Mouse (Mus musculus) left cerebral cortex, adult 2 months (tissue): ENCODE data around the gene Hist1h3g. TPM values are rescaled to one million over a fixed set of nuclear protein-coding genes. Genes with fewer than 3 reads are reported as not detected.

Source experiments
- DNase-seq, 2 experiments: peaks; one replicate each; pipeline ENCODE4 v3.0.0; 2021 to 2022; ENCODE audit warnings: low spot score in 2 of 2, mixed read lengths in 1 of 2; ENCODE audit errors: extremely low spot score in 1 of 2
- H3K27ac ChIP-seq: fragments of 200-600 bp; 2 replicates; pipeline ENCODE4 v1.8.1; 2022
- H3K4me3 ChIP-seq: fragments of 200-600 bp; 2 replicates; pipeline ENCODE4 v1.8.1; 2022
- CTCF ChIP-seq: fragments of 200-600 bp; IDR thresholded peaks from 2 replicates; pipeline ENCODE4 v1.8.1; 2022; ENCODE audit warnings: antibody characterized with exemption, mild to moderate bottlenecking, moderate library complexity
- intact Hi-C: fragments of 180-260 bp; cut with DNase I; formaldehyde crosslinking; loops from one replicate; pipeline ENCODE4 v1.15.1; 2025
- microRNA-seq, 2 experiments: library from miRNA; unstranded; fragments of <30 nt; microRNA quantifications; one replicate each; pipeline ENCODE4 v1.2.0; 2021
- total RNA-seq, 2 experiments: library from RNA; stranded (reverse); gene quantifications; 2 replicates each; pipeline ENCODE4 v1.2.3; 2021

Gene Hist1h3g
- total RNA-seq, 2 experiments from 2014 or later: 2.6 to 5.1 TPM

- peak overlapping the region; percentile 80 for H3K27ac ChIP-seq
- TF ChIP-seq CTCF: no peak
- DNase-seq: no peak
- peak overlapping the region; percentile 42 for H3K4me3 ChIP-seq
- intact Hi-C loops: no loop called here
These were observed 41.2 kb downstream of the Hist1h3g start for GRCm38 (mm10) chr13:23576351-23576881.

DNA sequence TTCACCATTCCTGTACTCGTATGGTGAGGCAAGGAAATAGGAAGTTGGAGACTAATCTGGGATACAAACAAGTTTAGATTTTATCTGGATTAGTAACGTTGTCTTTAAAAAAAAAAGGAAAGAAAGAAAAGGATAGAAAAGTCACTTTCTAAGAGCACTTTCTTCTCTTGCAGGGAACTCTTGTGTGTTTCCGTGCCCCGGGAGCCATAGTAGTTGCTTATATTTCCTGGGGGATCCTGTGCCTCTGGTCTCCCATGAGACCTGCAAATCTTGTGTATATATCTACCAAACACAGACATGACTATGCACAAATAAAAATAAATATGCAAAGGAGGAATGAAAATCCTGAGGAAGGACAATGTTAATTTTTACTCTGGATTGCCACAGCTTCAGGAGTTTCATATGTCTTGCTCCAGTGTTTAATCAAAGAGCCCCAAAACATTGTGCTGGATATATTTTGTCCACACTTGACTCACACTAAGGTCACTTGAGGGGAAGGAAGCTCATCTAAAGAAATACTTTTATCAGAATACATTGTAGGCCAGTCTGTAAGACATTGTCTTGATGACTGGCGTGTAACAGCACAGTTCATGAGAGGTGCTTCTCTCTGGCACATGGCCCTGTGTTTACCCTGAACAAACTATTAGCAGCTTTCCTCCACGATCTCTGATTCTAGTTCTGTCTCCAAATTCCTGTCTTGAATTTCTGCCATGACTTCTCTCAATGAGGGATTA is 41.9 kb downstream of the Hist1h3g start:
- intact Hi-C loops: no loop called here
- DNase-seq: no peak
- TF ChIP-seq CTCF: no peak
- no peak overlapping the region for H3K27ac ChIP-seq
- H3K4me3 ChIP-seq: no peak overlapping the region

- intact Hi-C loops: no loop called here
- no peak for DNase-seq
- no peak overlapping the region for H3K4me3 ChIP-seq
- H3K27ac ChIP-seq: no peak overlapping the region
- TF ChIP-seq CTCF: no peak
These were observed 42.6 kb downstream of the Hist1h3g start for GRCm38 (mm10) chr13:23577835-23578234.

GRCm38 (mm10) chr13:23581408-23582218 is 46.4 kb downstream of the Hist1h3g start, which contains the start of gene Hist1h4d:
TSS of gene Hist1h4d (plus strand) at chr13:23581598.
- Histone ChIP-seq H3K4me3 (peak within 1 kb of the TSS; percentile 76), H3K27ac (peak within 1 kb of the TSS; percentile 80)
- no peak for TF ChIP-seq CTCF
- peak; percentile 96 to 97 for DNase-seq
- intact Hi-C loops: loop anchor here (2.0 to 10.0 kb wide), 5 partner anchors 116 to 1864 kb away; partner anchors contain the start of genes Hist1h1a, Hist1h1b, Hist1h1t and Hist1h2ai

GRCm38 (mm10) chr13:23582219-23583056 is 47.2 kb downstream of the Hist1h3g start:
- peak overlapping the region; percentile 76 for H3K4me3 ChIP-seq
- DNase-seq: no peak
- H3K27ac ChIP-seq: peak overlapping the region; percentile 80
- TF ChIP-seq CTCF: no peak
- intact Hi-C loops: loop anchor here (2.0 to 10.0 kb wide), 5 partner anchors 115 to 1865 kb away; partner anchors contain the start of genes Hist1h1a, Hist1h1b, Hist1h1t and Hist1h2ai

DNA sequence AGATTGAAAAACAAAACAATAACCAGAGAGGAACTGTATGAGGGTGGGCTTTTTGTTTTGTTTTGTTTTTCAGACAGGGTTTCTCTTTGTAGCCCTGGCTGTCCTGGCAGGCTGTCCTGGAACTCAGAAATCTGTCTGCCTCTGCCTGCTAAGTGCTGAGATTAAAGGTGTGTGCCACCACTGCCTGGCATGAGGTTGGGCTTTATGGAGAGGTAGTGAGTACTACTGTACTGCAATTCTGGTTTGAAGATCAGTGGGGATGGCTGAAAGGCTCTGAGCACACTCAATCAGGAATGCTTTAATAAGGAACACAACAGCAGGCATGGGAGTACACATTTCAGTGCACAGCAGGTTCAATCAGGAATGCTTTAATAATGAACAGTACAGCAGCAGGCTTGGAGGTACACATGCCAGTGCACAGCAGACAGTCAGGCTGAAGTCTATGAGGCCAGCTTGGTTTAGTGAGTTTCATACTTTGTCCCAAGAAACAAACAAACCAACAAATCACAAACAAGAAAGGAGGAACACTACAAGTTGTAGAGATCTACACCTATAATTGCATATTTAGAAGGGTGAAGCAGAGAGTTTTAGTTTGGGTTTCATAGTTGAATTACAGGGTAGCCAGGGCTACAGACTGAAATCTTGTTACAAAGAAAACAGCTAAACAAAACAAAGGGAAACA is 48.3 kb downstream of the Hist1h3g start:
- TF ChIP-seq CTCF: no peak
- H3K4me3 ChIP-seq: no peak overlapping the region
- H3K27ac ChIP-seq: peak overlapping the region; percentile 24; the same call in 1 of the 2 replicates
- DNase-seq: no peak
- intact Hi-C loops: loop anchor here (2.0 to 10.0 kb wide), 5 partner anchors 114 to 1866 kb away; partner anchors contain the start of genes Hist1h1a, Hist1h1b, Hist1h1t and Hist1h2ai

DNA sequence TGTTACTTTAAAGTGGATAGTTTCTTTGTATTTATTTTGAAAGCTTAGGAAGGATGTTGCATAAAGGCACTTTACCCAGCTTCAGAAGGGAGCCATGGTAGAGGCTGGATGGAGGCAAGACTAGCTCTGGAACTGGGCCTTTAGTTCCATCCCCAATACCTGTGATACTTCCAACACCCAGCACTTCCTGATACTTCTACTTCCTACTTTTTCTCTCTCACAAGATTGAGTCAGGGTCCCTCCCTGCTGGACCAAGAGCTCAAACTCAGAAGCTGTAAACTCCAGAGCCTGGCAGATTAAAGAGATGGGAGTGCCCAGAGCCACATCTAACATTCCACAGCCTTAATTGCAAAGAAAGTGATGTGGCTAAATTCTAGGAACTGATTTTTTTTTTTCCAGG is 49.1 kb downstream of the Hist1h3g start:
- intact Hi-C loops: loop anchor here (5.0 to 10.0 kb wide), 4 partner anchors 113 to 1867 kb away; partner anchors contain the start of genes Hist1h1a, Hist1h1b, Hist1h1t and Hist1h2ai

DNA sequence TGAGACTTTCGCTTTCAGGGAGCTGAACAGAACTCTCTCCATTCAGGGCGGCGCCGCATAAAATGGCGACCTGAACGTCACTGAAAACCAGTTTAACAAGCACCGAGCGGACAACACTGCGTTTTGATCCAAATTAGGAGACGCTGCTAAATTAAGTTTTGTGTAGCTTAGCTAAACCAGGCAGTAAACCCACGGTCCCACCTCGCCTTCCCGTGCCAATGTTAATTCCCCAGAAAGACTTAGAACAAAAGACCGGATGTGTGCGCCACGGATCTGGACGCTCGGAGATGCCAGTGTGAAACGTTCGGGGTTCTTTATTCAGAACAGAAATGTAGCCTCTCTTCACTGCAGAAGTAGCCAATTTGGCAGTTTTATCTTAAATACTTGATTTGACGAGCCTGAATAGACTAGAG is 49.8 kb downstream of the Hist1h3g start:
- intact Hi-C loops: loop anchor here (10.0 kb wide), 1 partner anchor 1800 kb away; the partner anchor contains the start of genes Hist1h1b, Hist1h2an, Hist1h2bp and Hist1h3i
- Histone ChIP-seq H3K4me3 (peak overlapping the region; percentile 67), H3K27ac (peak overlapping the region; percentile 82)
- TF ChIP-seq CTCF: no peak
- DNase-seq: peak; percentile 65 to 66

More for the DNA sequence above, 49.1 kb downstream of the Hist1h3g start:
- Histone ChIP-seq H3K4me3 (peak overlapping the region; percentile 67), H3K27ac (peak overlapping the region; percentile 82)
- TF ChIP-seq CTCF: no peak
- DNase-seq: no peak

Small RNA genes lying within 50 kb of the gene (microRNA-seq; reads per million reads assigned to microRNA genes)
- gene Gm44297 (0 reads per million in 2 experiments), gene Gm44359 (0 reads per million in 2 experiments), gene Gm44394 (0 to 0.24 reads per million in 2 experiments), gene n-TStga1 (0 reads per million in 2 experiments)

Other genes starting within 250 kb of the Hist1h3g start
- gene Zfp322a, start 166.2 kb upstream of the Hist1h3g start, total RNA-seq: 10 to 100 TPM; 29.8 to 33.3 TPM
- 1 to 10 TPM; 8.9 to 9.8 TPM for gene Abt1, start 111.6 kb upstream of the Hist1h3g start, total RNA-seq
- gene Btn1a1, start 69.5 kb upstream of the Hist1h3g start, total RNA-seq: not detected
- 1 to 10 TPM in 1 of 2 experiments, under 1 TPM in 1; 0.65 to 1.4 TPM for gene Btn2a2, start 46.6 kb upstream of the Hist1h3g start, total RNA-seq
- 100 to 1,000 TPM; 289 to 340 TPM for gene Hist1h4h, start 4.4 kb upstream of the Hist1h3g start, total RNA-seq
- gene Hist1h2af, start 1.5 kb upstream of the Hist1h3g start, total RNA-seq: 1 to 10 TPM; 2.4 to 4.4 TPM
- gene Hist1h2bh, start 8.0 kb downstream of the Hist1h3g start, total RNA-seq: under 1 TPM; 0.61 TPM
- 10 to 100 TPM; 12.9 to 15.5 TPM for gene Hist1h3f, start 8.6 kb downstream of the Hist1h3g start, total RNA-seq
- gene Hist1h4f, start 16.2 kb downstream of the Hist1h3g start, total RNA-seq: 100 to 1,000 TPM; 161 to 177 TPM
- gene Hist1h1d, start 17.8 kb downstream of the Hist1h3g start, total RNA-seq: 1 to 10 TPM; 3.5 TPM
- 10 to 100 TPM; 40.1 to 50.4 TPM for gene Hist1h3e, start 26.9 kb downstream of the Hist1h3g start, total RNA-seq
- 1 to 10 TPM; 2.4 to 5.0 TPM for gene Hist1h2ae, start 35.8 kb downstream of the Hist1h3g start, total RNA-seq
- 10 to 100 TPM; 68.0 to 71.2 TPM for gene Hist1h2bg, start 36.0 kb downstream of the Hist1h3g start, total RNA-seq
- gene Hist1h2bf, start 38.8 kb downstream of the Hist1h3g start, total RNA-seq: 10 to 100 TPM; 19.7 to 24.1 TPM
- 1 to 10 TPM; 3.8 to 9.0 TPM for gene Hist1h2ad, start 39.0 kb downstream of the Hist1h3g start, total RNA-seq
- 1 to 10 TPM; 6.9 to 9.9 TPM for gene Hist1h3d, start 40.3 kb downstream of the Hist1h3g start, total RNA-seq
- gene Hist1h4d, start 46.2 kb downstream of the Hist1h3g start, total RNA-seq: 100 to 1,000 TPM; 141 to 157 TPM
- gene Hist1h2be, start 85.7 kb downstream of the Hist1h3g start, total RNA-seq: 1 to 10 TPM; 5.4 to 7.9 TPM
- 10 to 100 TPM; 53.2 to 57.3 TPM for gene Hist1h1e, start 87.1 kb downstream of the Hist1h3g start, total RNA-seq
- gene Hist1h2ac, start 148.5 kb downstream of the Hist1h3g start, total RNA-seq: 1 to 10 TPM; 2.1 to 2.7 TPM
- gene Hist1h2bc, start 148.8 kb downstream of the Hist1h3g start, total RNA-seq: 10 to 100 TPM; 27.0 to 29.1 TPM
- gene Hist1h1t, start 160.4 kb downstream of the Hist1h3g start, total RNA-seq: not detected
- gene Hist1h4c, start 163.0 kb downstream of the Hist1h3g start, total RNA-seq: 100 to 1,000 TPM; 103 TPM
- 1 to 10 TPM; 2.4 to 3.1 TPM for gene Hfe, start 175.4 kb downstream of the Hist1h3g start, total RNA-seq
- 10 to 100 TPM; 53.4 to 53.7 TPM for gene Hist1h1c, start 203.4 kb downstream of the Hist1h3g start, total RNA-seq
- gene Hist1h3c, start 210.2 kb downstream of the Hist1h3g start, total RNA-seq: 1 to 10 TPM; 1.0 to 1.3 TPM
- 10 to 100 TPM; 12.3 to 19.0 TPM for gene Hist1h2bb, start 211.3 kb downstream of the Hist1h3g start, total RNA-seq
- gene Hist1h2ab, start 215.7 kb downstream of the Hist1h3g start, total RNA-seq: 10 to 100 TPM; 19.9 to 21.0 TPM
- 1 to 10 TPM; 6.6 to 7.5 TPM for gene Hist1h3b, start 216.8 kb downstream of the Hist1h3g start, total RNA-seq
- gene Hist1h4b, start 221.6 kb downstream of the Hist1h3g start, total RNA-seq: 10 to 100 TPM; 62.5 to 93.5 TPM
- gene Hist1h4a, start 225.8 kb downstream of the Hist1h3g start, total RNA-seq: 10 to 100 TPM; 53.1 to 70.3 TPM
- gene Hist1h3a, start 227.0 kb downstream of the Hist1h3g start, total RNA-seq: 10 to 100 TPM; 31.1 to 37.0 TPM
- 10 to 100 TPM; 21.6 to 22.6 TPM for gene Hist1h1a, start 228.2 kb downstream of the Hist1h3g start, total RNA-seq
- not detected for gene Trim38, start 234.5 kb downstream of the Hist1h3g start, total RNA-seq